Mouse (Mus musculus) myocyte (in vitro differentiated cells): ENCODE data around the gene Sdk1. TPM values are rescaled to one million over a fixed set of nuclear protein-coding genes. Genes with fewer than 3 reads are reported as not detected.

Experiments used
- H3K27me3 ChIP-seq: one replicate; pipeline ENCODE4 v1.6.1; 2011; ENCODE audit not compliant: control insufficient read depth, insufficient read depth, insufficient read length
- H3K36me3 ChIP-seq: one replicate; pipeline ENCODE4 v1.6.1; 2011; ENCODE audit not compliant: control insufficient read depth, insufficient read depth
- H3K4me2 ChIP-seq: one replicate; pipeline ENCODE4 v1.6.1; 2011; ENCODE audit warnings: low read depth, control low read depth
- H3K4me3 ChIP-seq: one replicate; pipeline ENCODE4 v1.5.1; 2011; ENCODE audit warnings: mild to moderate bottlenecking, control low read depth, moderate library complexity
- H3K79me2 ChIP-seq: one replicate; pipeline ENCODE4 v1.6.1; 2011; ENCODE audit not compliant: control insufficient read depth, insufficient read depth
- H3ac ChIP-seq: one replicate; pipeline ENCODE4 v1.6.1; 2011; ENCODE audit not compliant: control insufficient read depth, insufficient read length
- CEBPB ChIP-seq: IDR thresholded peaks from 2 replicates; pipeline ENCODE4 v1.6.1; 2011; ENCODE audit warnings: mild to moderate bottlenecking, moderate library complexity; ENCODE audit not compliant: poor library complexity, insufficient read depth, severe bottlenecking
- E2F4 ChIP-seq: IDR thresholded peaks from one replicate; pipeline ENCODE4 v1.6.1; 2011; ENCODE audit warnings: mild to moderate bottlenecking, control low read depth, moderate library complexity; ENCODE audit not compliant: insufficient read depth
- MAX ChIP-seq: IDR thresholded peaks from one replicate; pipeline ENCODE4 v1.6.1; 2011; ENCODE audit warnings: low read depth, mild to moderate bottlenecking, control low read depth
- MYOD1 ChIP-seq, 3 experiments: IDR thresholded peaks; one replicate each; pipeline ENCODE4 v1.6.1; 2011; ENCODE audit warnings: control low read depth in 2 of 3, low read depth in 2 of 3, mild to moderate bottlenecking in 2 of 3, moderate library complexity in 1 of 3; ENCODE audit not compliant: insufficient read length in 2 of 3, control insufficient read depth in 1 of 3
- MYOG ChIP-seq, 3 experiments: IDR thresholded peaks; one replicate each; pipeline ENCODE4 v1.6.1; 2011; ENCODE audit warnings: control low read depth in 2 of 3, low read depth in 2 of 3, mild to moderate bottlenecking in 2 of 3; ENCODE audit not compliant: insufficient read length in 2 of 3, control insufficient read depth in 1 of 3, insufficient read depth in 1 of 3
- POLR2A ChIP-seq: IDR thresholded peaks from one replicate; pipeline ENCODE4 v1.6.1; 2011; ENCODE audit warnings: low read depth, mild to moderate bottlenecking, control low read depth, moderate library complexity; ENCODE audit not compliant: insufficient read length
- POLR2AphosphoS2 ChIP-seq: IDR thresholded peaks from one replicate; pipeline ENCODE4 v1.6.1; 2011; ENCODE audit warnings: low read depth, control low read depth; ENCODE audit not compliant: insufficient read length
- REST ChIP-seq: IDR thresholded peaks from one replicate; pipeline ENCODE4 v1.6.1; 2011; ENCODE audit warnings: mild to moderate bottlenecking, control low read depth, moderate library complexity; ENCODE audit not compliant: insufficient read depth, insufficient read length
- SRF ChIP-seq: IDR thresholded peaks from one replicate; pipeline ENCODE4 v1.6.1; 2011; ENCODE audit warnings: low read depth; ENCODE audit not compliant: control insufficient read depth, insufficient read length
- TCF12 ChIP-seq: IDR thresholded peaks from one replicate; pipeline ENCODE4 v1.6.1; 2011; ENCODE audit warnings: mild to moderate bottlenecking, control low read depth; ENCODE audit not compliant: poor library complexity, insufficient read depth, severe bottlenecking
- TCF3 ChIP-seq: IDR thresholded peaks from one replicate; pipeline ENCODE4 v1.6.1; 2011; ENCODE audit warnings: low read depth, control low read depth; ENCODE audit not compliant: insufficient read length
- USF1 ChIP-seq: IDR thresholded peaks from one replicate; pipeline ENCODE4 v1.6.1; 2011; ENCODE audit warnings: low read depth, mild to moderate bottlenecking, control low read depth, moderate library complexity
- polyA plus RNA-seq: library from polyadenylated mRNA; unstranded; fragments of >200 nt; fragmentation: generic; extraction: Trizol; gene quantifications from one replicate; pipeline ENCODE4 v1.2.1, GENCODE M21; 2012; ENCODE audit warnings: missing spikeins

Gene Sdk1
- 1.6 TPM for polyA plus RNA-seq

GRCm38 (mm10) chr5:141240841-141241543 lies at the start of gene Sdk1:
TSS of gene Sdk1 (plus strand) at chr5:141241490.
- no peaks in the 10 kb centered on the region for H3K79me2 ChIP-seq
- peak within 1 kb of the TSS; percentile 56 for H3ac ChIP-seq
- H3K36me3 ChIP-seq, result no peaks in the 10 kb centered on the region
- no peak within 1 kb of the TSS for H3K4me3 ChIP-seq
- peak within 1 kb of the TSS; percentile 34 for H3K4me2 ChIP-seq
- H3K27me3 ChIP-seq, result no peaks in the 10 kb centered on the region
- no peak for TF ChIP-seq POLR2A
- TF ChIP-seq REST, result no peak
- TF ChIP-seq E2F4, result peak; percentile 18
- no peak for TF ChIP-seq TCF3
- no peak for TF ChIP-seq USF1
- TF ChIP-seq MYOG (IDR thresholded peaks at IDR 0.05; ENCODE audit: control insufficient read depth in 1 of 3, insufficient read depth in 1 of 3, insufficient read length in 2 of 3, low read depth in 2 of 3), result no peak

GRCm38 (mm10) chr5:141197278-141197677 lies 44.0 kb upstream of the Sdk1 start:
- no peaks in the 10 kb centered on the region for H3K79me2 ChIP-seq
- no peak overlapping the region for H3K4me2 ChIP-seq
- no peaks in the 10 kb centered on the region for H3K27me3 ChIP-seq
- H3K4me3 ChIP-seq, result no peak overlapping the region
- TF ChIP-seq POLR2AphosphoS2 (no peak), MAX (no peak), SRF (no peak)
- H3K36me3 ChIP-seq, result no peaks in the 10 kb centered on the region
- H3ac ChIP-seq, result no peak overlapping the region

- H3K79me2 ChIP-seq, result no peaks in the 10 kb centered on the region
- no peak overlapping the region for H3K4me2 ChIP-seq
- TF ChIP-seq TCF12, result no peak
- no peak for TF ChIP-seq SRF
- no peak for TF ChIP-seq MYOG (IDR thresholded peaks at IDR 0.05; ENCODE audit: control insufficient read depth in 1 of 3, insufficient read depth in 1 of 3, insufficient read length in 2 of 3, low read depth in 2 of 3)
- no peak for TF ChIP-seq REST
- TF ChIP-seq POLR2A, result no peak
- TF ChIP-seq CEBPB, result no peak
- TF ChIP-seq E2F4, result no peak
- no peak for TF ChIP-seq TCF3
- no peak for TF ChIP-seq USF1
- no peak for TF ChIP-seq MAX
- TF ChIP-seq MYOD1 (IDR thresholded peaks at IDR 0.05; ENCODE audit: control insufficient read depth in 1 of 3, insufficient read length in 2 of 3, low read depth in 2 of 3), result no peak
- no peak for TF ChIP-seq POLR2AphosphoS2
- no peaks in the 10 kb centered on the region for H3K27me3 ChIP-seq
- no peaks in the 10 kb centered on the region for H3K36me3 ChIP-seq
- no peak overlapping the region for H3K4me3 ChIP-seq
- H3ac ChIP-seq, result no peak overlapping the region
Measured at GRCm38 (mm10) chr5:141202276-141203065, 38.8 kb upstream of the Sdk1 start.

GRCm38 (mm10) chr5:141207061-141207460 lies 34.2 kb upstream of the Sdk1 start:
- TF ChIP-seq MAX (no peak), POLR2AphosphoS2 (no peak), CEBPB (no peak), TCF3 (no peak), SRF (no peak), REST (no peak), MYOG (IDR thresholded peaks at IDR 0.05; ENCODE audit: control insufficient read depth in 1 of 3, insufficient read depth in 1 of 3, insufficient read length in 2 of 3, low read depth in 2 of 3) (no peak), POLR2A (no peak), MYOD1 (IDR thresholded peaks at IDR 0.05; ENCODE audit: control insufficient read depth in 1 of 3, insufficient read length in 2 of 3, low read depth in 2 of 3) (no peak), USF1 (no peak), E2F4 (no peak), TCF12 (no peak)
- H3ac ChIP-seq, result no peak overlapping the region
- no peaks in the 10 kb centered on the region for H3K79me2 ChIP-seq

GRCm38 (mm10) chr5:141225243-141225642 lies 16.0 kb upstream of the Sdk1 start:
- no peaks in the 10 kb centered on the region for H3K79me2 ChIP-seq
- H3K27me3 ChIP-seq, result no peaks in the 10 kb centered on the region
- H3K4me2 ChIP-seq, result no peak overlapping the region
- TF ChIP-seq TCF12, result no peak
- no peak for TF ChIP-seq E2F4
- no peak for TF ChIP-seq MAX
- TF ChIP-seq MYOD1 (IDR thresholded peaks at IDR 0.05; ENCODE audit: control insufficient read depth in 1 of 3, insufficient read length in 2 of 3, low read depth in 2 of 3), result no peak
- TF ChIP-seq SRF, result no peak
- no peak for TF ChIP-seq CEBPB
- no peak for TF ChIP-seq MYOG (IDR thresholded peaks at IDR 0.05; ENCODE audit: control insufficient read depth in 1 of 3, insufficient read depth in 1 of 3, insufficient read length in 2 of 3, low read depth in 2 of 3)
- no peak for TF ChIP-seq USF1
- TF ChIP-seq TCF3, result no peak
- no peak for TF ChIP-seq POLR2A
- no peak for TF ChIP-seq POLR2AphosphoS2
- no peak for TF ChIP-seq REST
- H3K36me3 ChIP-seq, result no peaks in the 10 kb centered on the region
- H3ac ChIP-seq, result no peak overlapping the region
- no peak overlapping the region for H3K4me3 ChIP-seq

More at GRCm38 (mm10) chr5:141207061-141207460, 34.2 kb upstream of the Sdk1 start:
- H3K36me3 ChIP-seq, result no peaks in the 10 kb centered on the region
- no peak overlapping the region for H3K4me2 ChIP-seq
- H3K27me3 ChIP-seq, result no peaks in the 10 kb centered on the region
- H3K4me3 ChIP-seq, result no peak overlapping the region
